Mouse (Mus musculus) testis, postnatal 14 days (tissue): Measurements from ENCODE around the gene Pde9a.

Experiments used
- DNase-seq: peaks from one replicate; pipeline ENCODE4 v3.0.0; 2021; ENCODE audit warnings: low spot score

Gene Pde9a

GRCm38 (mm10) chr17:31466854-31467253 is 80.8 kb downstream of the Pde9a start:
- no peak for DNase-seq

GRCm38 (mm10) chr17:31468496-31468895 is 82.5 kb downstream of the Pde9a start:
- DNase-seq = no peak

DNA sequence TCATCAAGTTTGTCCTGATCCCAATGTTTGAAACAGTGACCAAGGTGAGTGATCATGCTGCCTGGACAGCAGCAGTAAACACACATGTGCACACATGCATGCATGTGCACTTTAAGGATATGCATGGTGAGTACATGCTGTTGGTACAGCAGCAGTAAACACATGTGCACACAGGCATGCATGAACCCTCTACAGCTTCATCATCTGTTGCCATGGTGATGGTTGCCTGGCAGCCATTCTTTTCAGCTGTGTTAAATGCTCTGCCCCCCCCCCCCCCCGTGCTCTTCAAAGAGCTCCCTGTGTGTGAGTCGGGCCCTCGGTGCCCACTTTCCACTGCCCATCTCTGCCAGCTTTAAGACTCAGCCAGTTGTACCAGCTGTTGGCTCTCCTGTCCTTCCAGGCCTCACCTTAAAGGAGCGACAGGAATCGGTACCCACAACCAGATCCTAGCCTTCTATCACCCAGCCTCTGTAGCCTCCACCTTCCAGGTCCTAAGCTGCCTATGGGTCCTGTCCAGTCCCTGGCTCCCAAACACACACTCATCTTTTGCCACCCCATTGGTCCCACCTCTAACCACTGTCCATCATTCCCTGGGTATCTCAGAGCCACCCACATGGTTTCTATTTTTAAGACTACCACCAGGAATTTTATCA is 84.9 kb downstream of the Pde9a start:
- DNase-seq = no peak

GRCm38 (mm10) chr17:31474388-31474787 is 88.4 kb downstream of the Pde9a start:
- DNase-seq = no peak

GRCm38 (mm10) chr17:31478606-31479005 is 92.6 kb downstream of the Pde9a start:
- no peak for DNase-seq

GRCm38 (mm10) chr17:31479108-31479844 is 93.3 kb downstream of the Pde9a start:
- no peak for DNase-seq

- no peak for DNase-seq
These were observed 100.7 kb downstream of the Pde9a start for GRCm38 (mm10) chr17:31486616-31487198.

- DNase-seq = no peak
These were observed 101.5 kb downstream of the Pde9a start for GRCm38 (mm10) chr17:31487433-31488060.

DNA sequence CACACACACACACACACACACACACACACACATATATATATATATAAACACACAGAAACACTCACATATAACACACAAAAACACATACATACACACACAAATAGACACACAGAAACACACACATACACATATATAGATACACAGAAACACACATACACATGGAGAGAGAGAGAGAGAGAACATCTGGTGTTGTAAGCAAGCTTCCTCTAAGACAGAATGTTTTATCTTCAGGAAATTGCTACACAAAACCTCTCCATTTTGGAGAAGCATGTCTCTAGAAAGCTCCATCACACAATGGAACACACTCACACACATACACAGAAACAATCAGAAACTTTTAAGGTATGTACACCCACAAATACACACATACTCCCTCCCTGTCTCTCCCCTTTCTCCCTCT is 105.3 kb downstream of the Pde9a start:
- no peak for DNase-seq

DNA sequence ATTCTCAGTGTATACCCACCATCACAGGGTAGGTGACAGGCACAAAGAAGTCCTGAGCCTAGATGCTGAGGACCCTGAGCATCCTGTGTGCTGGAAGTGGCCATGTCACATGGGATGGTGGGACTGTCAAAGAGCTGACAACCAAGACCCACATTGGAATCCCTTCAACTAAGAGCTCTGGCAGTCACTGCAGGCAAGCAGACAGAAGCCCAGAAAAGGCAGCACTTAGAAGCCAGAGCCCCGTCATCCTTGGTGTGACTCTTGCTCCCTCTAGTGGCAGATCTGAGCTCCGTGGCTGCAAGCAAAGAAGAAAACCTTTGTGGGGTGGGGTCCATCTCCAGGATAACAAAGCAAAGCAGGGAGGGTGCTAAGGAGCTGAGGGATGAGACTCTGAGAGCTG is 106.4 kb downstream of the Pde9a start:
- DNase-seq = peak; percentile 40

DNA sequence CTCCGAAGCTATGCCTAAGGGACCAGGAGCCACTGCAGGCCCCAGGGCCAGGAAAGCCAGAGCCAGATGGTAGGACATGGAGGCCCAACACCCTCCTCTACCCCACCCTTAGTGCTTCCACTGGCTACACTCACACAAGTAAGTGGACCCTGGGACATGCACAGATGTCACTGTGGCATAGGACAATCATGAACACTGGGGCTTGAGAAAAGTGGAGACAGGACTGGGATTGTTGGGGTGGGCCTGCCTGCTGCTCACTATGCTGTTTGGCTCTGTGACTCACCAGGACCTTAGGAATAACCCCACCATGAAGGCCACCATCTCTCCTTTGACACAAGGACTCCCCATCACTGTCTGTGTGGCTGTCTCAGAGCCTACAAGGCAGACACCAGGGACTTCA is 109.0 kb downstream of the Pde9a start:
- DNase-seq = no peak

DNA sequence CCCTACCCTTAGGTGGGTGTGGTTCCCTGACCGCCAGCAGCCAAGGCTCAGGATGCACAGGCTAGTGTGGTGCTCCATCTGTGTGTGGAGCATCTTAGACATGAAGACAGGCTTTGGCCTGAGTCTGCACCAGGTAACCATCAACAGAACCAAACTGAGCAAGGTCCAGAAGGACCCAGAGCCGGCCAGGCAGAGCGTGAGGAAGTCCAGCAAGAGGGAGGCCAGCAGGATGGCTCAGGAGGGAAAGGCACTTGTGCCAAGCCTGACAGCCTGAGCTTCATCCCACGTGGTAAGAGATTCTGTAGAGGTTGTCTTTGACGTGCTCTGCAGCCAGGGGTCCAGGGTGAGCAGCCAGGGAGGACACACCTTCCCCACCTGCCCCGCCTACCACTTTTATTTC is 111.7 kb downstream of the Pde9a start:
- DNase-seq = no peak

DNA sequence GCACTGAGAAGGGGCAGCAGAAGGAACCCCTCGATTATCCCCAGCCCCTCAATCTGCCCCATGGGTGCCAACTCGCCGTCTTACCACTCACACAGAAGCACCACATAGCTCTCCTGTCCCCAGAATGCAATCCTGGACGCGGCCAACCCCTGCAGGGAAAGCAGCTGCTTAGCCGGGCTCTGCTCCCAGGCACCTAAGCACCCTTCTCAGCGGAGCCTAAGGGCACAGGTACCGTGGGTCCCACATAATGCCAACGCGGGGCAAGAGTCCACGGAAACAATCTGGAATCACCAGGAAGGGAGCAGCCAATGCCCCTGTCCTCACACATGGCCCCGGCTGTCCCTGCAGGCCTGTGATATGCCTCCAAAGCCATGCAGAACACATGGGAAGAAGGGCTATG is 113.7 kb downstream of the Pde9a start:
- DNase-seq = no peak

- no peak for DNase-seq
These were observed 114.4 kb downstream of the Pde9a start for GRCm38 (mm10) chr17:31500416-31500815.

DNA sequence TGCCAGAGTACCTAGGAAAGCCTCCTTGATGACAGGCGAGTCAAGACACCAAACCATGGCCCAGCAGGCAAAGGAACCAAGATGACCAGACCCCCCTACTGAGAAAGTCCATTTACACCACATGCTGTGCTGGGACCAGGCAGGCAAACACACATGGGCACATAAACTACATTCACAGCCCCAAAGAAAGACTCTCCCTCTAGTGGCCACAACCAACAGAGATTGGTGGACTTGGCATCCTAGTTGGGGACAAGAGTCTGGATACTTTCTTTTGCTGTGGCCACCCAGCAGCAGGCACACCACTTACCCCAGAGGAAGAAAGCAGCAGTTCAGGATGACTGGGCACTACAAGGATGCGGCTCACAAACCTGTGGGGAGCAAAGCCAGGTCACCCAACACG is 114.9 kb downstream of the Pde9a start:
- DNase-seq = no peak

DNA sequence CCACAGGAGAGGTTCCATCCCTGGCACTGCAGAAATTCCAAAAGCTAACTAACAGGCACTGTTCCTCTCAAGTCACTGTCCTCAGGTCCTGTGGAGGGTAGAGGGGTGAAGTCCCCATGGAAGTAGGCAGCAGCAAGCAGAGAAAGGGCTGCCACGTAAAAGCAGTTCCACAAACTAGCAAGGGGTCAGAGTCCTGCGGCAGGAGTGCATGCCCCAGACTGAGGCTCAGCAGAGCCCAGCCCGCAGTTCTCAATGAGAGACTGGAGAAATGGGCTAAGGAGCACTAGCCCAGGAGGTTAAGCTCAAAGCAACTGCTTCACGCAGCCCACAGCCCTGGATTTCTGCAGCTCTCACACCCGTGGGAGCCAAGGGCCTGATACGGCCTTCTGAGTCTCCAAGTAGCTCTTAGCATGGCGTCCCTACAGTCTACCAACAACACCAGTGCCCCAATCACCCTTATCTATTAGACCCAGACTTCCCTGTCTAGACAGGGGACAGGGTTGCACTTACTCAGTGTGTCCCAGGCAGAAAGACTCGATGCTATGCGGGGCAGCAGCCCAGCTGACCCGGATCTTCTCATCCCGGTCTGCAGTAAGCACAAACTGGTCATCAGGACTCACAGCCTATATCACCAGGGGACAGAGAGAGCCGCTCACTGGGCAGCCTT is 116.4 kb downstream of the Pde9a start:
- DNase-seq = no peak

- no peak for DNase-seq
These were observed 117.3 kb downstream of the Pde9a start for GRCm38 (mm10) chr17:31503337-31503736.

GRCm38 (mm10) chr17:31503936-31504335 is 117.9 kb downstream of the Pde9a start:
- no peak for DNase-seq

- DNase-seq = no peak
These were observed 119.0 kb downstream of the Pde9a start for GRCm38 (mm10) chr17:31505013-31505412.

- DNase-seq = no peak
These were observed 120.3 kb downstream of the Pde9a start for GRCm38 (mm10) chr17:31506282-31506681.

- DNase-seq = no peak
These were observed 124.9 kb downstream of the Pde9a start for GRCm38 (mm10) chr17:31510944-31511343.

DNA sequence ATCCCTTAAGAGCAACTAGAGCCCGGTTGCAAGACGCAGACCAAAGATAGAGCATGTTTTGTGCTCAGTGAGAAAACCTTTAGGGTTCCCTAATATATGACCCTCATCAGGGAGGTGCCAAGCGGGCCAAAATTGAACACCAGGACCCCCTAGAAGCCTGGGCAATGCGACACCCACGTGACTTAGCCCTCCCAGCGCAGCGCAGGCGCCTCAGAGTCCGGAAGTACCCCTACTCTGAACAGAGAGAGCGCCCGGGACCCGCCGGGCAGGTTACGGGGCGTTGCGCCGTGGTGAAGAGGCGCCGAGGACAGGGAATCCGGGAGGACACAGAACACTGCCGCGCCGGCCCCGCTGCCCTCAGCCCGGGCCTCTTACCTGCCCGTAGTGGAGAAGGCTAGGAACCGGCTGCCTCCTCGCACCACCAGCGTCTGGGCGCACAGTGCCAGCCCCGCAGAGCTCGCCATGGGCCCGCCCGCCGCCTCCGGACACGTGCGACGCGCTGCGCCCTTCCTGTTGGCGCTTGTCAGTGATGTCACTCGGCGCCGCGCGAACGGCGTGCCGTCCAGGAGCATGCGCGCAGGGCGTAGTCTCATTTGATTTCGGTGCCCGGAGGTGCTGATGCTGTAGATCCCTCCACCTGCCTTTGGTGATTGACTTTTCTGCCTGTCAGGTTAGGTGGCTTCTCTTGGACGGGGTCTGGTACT is 125.9 kb downstream of the Pde9a start:
- peak; percentile 88 for DNase-seq
